Mouse (Mus musculus) heart, embryonic 11.5 days (tissue): ENCODE measurements at regions not wholly inside any gene's neighbourhood (a gene's known extent, or its start where the extent isn't known, plus 50 kb on each side); places are given as distances from the start of the nearest gene placed in this dataset.
"Not testable (repeated sequence)": the region's sequence is repeated elsewhere in the genome, so short reads cannot be mapped to it uniquely, and the experiment has no call there.

Source experiments
- ATAC-seq: fragments of 200-750 bp; cut with Nextera tagmentation; replicated peaks from 2 replicates; pipeline ENCODE4 v1.8.0; 2017; ENCODE audit warnings: moderate library complexity; ENCODE audit not compliant: insufficient number of reproducible peaks, low FRiP score, low TSS enrichment
- H3K27ac ChIP-seq: fragments of 300-500 bp; sonication (generic); 2 replicates; pipeline ENCODE4 v1.5.1; 2014; ENCODE audit warnings: mild to moderate bottlenecking, low read depth, low read length
- H3K27me3 ChIP-seq: fragments of 300-500 bp; sonication (generic); 2 replicates; pipeline ENCODE4 v1.6.1; 2014; ENCODE audit warnings: mild to moderate bottlenecking, low read length, mixed read lengths; ENCODE audit not compliant: control insufficient read depth, insufficient read depth
- H3K36me3 ChIP-seq: fragments of 300-500 bp; sonication (generic); 2 replicates; pipeline ENCODE4 v1.6.1; 2014; ENCODE audit warnings: mild to moderate bottlenecking, low read length, moderate library complexity, mixed read lengths; ENCODE audit not compliant: control insufficient read depth, insufficient read depth
- H3K4me1 ChIP-seq: fragments of 300-500 bp; sonication (generic); 2 replicates; pipeline ENCODE4 v1.6.1; 2014; ENCODE audit warnings: low read length; ENCODE audit not compliant: control insufficient read depth, insufficient read depth
- H3K4me2 ChIP-seq: fragments of 300-500 bp; sonication (generic); 2 replicates; pipeline ENCODE4 v1.6.1; 2014; ENCODE audit warnings: mild to moderate bottlenecking, moderate library complexity
- H3K4me3 ChIP-seq: fragments of 300-500 bp; sonication (generic); 2 replicates; pipeline ENCODE4 v1.5.1; 2014; ENCODE audit warnings: low read depth, low read length
- H3K9ac ChIP-seq: fragments of 300-500 bp; sonication (generic); 2 replicates; pipeline ENCODE4 v1.6.1; 2014; ENCODE audit warnings: mild to moderate bottlenecking, low read depth, low read length, moderate library complexity
- H3K9me3 ChIP-seq: fragments of 300-500 bp; sonication (generic); replicated peaks from 2 replicates; pipeline ENCODE4 v1.6.1; 2016; ENCODE audit warnings: low read length; ENCODE audit not compliant: control insufficient read depth
- WGBS: fragments of 180-500 bp; shearing (Covaris S2); extraction: QIAGEN DNeasy Blood & Tissue Kit; methylation state at CpG from one replicate; pipeline ENCODE4 v1.1.7; 2014; ENCODE audit not compliant: insufficient replicate concordance; 5-methylcytosine and 5-hydroxymethylcytosine counted together

DNA sequence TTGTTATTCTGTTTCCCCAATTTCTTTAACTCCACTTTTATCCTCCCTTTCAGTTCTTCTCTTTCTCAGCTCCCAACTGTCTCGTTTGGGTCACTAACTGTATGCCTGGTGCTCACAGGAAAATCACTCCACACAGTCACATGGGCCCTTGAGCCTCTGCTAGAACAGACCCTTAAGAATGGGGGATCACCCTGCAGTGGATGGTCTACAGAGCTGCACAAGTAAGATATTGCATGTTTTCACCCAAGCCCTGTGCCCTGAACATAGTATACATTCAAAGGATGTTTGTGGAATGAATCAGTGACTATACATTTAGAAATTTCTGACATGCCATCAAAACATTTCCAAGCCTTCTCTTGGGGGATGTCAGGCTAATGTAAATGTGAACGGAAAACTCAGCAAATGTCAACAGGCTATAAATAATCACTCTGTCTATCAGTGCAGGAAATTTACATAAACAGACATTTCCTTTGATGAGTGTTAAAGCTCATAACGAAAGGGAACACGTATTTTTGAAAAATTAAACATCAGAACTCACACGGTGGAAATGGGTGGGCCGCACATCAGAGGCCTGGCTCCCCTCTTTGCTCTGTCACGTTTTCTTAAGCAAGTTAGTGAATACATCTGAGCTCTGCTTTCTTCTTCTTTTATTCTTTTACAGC is 297.4 kb downstream of the Samd5 start:
- Histone ChIP-seq H3K9ac (no peak overlapping the region), H3K4me2 (no peak overlapping the region), H3K4me3 (no peak overlapping the region), H3K4me1 (no peaks in the 10 kb centered on the region), H3K36me3 (no peaks in the 10 kb centered on the region), H3K27ac (no peak overlapping the region), H3K9me3 (no peaks in the 10 kb centered on the region), H3K27me3 (no peaks in the 10 kb centered on the region)
- ATAC-seq, result no peak
- WGBS, result 52% methylated on average over 7 of the region's 7 CpGs

DNA sequence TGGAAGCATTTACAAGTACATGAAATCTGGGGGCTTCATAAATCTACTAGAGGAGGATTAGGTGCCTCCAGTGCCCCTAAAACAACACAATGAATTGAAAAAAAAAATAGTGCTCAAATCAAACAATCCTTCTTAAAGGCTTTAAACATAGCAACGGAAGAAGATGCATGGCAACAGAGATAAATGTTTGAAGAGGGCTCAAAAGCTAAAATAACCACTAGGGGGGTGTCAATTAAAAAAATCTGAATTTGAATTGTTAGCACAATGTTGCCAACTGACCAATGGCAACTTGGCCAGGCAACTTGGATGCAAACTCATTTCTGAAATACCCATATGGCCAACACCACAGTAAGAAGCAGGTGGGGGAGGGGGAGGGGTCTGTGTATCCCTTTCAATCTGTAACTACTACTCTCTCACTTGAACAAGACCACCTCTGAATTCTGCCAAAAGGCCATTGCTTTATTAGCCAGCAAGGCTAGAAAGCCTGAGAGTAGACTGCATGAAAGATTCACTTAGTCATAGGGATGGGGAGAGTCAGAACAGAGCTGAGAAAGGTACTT is 312.6 kb downstream of the Samd5 start:
- no peak for ATAC-seq
- H3K4me3 ChIP-seq, result no peak overlapping the region
- H3K27ac ChIP-seq, result no peak overlapping the region
- no peak overlapping the region for H3K9ac ChIP-seq
- WGBS, result 61% methylated on average over 1 of the region's 1 CpGs
- no peaks in the 10 kb centered on the region for H3K27me3 ChIP-seq
- H3K4me2 ChIP-seq, result no peak overlapping the region
- no peaks in the 10 kb centered on the region for H3K36me3 ChIP-seq
- no peaks in the 10 kb centered on the region for H3K4me1 ChIP-seq
- no peaks in the 10 kb centered on the region for H3K9me3 ChIP-seq

DNA sequence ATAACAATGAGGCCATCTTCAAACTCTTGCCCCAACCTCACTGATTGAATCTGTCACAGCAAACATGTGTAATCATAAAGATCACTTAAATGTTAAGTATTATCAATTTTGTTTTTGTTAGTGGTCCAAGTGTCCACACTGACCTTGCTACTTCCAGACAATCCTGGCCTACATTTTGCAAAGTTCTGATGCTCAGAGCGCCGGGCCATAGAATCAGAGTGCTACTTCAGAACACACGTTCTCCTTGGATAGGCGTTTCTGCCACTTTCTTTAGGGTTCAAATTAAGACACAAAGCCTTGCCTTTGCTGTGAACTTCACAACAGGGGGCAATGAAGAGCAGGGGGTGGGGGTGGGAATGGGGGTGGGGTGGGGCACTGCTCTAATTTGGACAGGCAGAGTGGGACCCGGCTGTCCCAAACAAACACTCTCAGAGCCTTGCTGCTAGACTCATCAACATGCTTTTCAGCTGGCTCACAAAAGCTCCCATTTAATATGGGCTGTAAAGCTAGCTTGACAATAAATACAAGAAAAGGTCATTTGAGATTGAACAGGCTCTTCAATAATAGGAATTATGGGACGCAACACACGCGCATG is 336.7 kb downstream of the Samd5 start:
- no peak overlapping the region for H3K4me2 ChIP-seq
- 82% methylated on average over 8 of the region's 8 CpGs for WGBS

DNA sequence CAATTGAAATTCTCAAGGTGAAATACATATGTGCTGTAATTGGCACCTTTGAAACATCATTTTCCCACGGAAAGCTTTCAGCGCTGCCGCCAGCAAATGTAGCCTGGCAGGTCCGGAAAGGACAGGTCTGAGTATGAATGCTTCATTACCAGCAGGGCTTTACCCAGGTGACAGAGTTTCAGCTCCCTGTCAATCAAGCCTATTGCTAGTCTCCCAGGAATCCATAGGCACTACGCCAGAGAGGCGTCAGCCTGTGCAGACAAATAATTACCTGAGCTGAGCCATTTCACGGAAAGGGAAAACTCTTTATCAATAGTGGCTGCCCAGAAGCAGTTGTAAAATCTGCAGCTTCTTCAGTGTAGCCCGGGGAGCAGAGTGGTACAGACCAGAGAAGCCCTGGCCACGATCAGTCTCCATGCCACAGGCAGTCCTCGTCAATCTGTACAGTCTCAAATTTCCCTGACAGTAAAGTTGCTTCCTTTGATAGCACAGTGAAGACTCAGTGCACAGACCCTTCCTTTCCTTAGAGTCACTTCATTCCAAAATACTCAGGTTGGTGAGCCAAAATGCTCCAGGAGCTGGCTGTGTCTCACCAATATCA is 340.7 kb downstream of the Samd5 start:
- H3K4me1 ChIP-seq, result no peaks in the 10 kb centered on the region
- no peak overlapping the region for H3K9ac ChIP-seq
- H3K36me3 ChIP-seq, result no peaks in the 10 kb centered on the region
- H3K9me3 ChIP-seq, result no peaks in the 10 kb centered on the region
- no peak overlapping the region for H3K4me2 ChIP-seq
- ATAC-seq, result no peak
- H3K27me3 ChIP-seq, result no peaks in the 10 kb centered on the region
- no peak overlapping the region for H3K27ac ChIP-seq
- WGBS, result 67% methylated on average over 10 of the region's 10 CpGs
- H3K4me3 ChIP-seq, result no peak overlapping the region

More for the DNA sequence above, 336.7 kb downstream of the Samd5 start:
- ATAC-seq, result no peak
- no peak overlapping the region for H3K9ac ChIP-seq
- H3K4me1 ChIP-seq, result no peaks in the 10 kb centered on the region
- no peaks in the 10 kb centered on the region for H3K27me3 ChIP-seq
- H3K4me3 ChIP-seq, result no peak overlapping the region
- no peak overlapping the region for H3K27ac ChIP-seq
- no peaks in the 10 kb centered on the region for H3K9me3 ChIP-seq
- no peaks in the 10 kb centered on the region for H3K36me3 ChIP-seq

DNA sequence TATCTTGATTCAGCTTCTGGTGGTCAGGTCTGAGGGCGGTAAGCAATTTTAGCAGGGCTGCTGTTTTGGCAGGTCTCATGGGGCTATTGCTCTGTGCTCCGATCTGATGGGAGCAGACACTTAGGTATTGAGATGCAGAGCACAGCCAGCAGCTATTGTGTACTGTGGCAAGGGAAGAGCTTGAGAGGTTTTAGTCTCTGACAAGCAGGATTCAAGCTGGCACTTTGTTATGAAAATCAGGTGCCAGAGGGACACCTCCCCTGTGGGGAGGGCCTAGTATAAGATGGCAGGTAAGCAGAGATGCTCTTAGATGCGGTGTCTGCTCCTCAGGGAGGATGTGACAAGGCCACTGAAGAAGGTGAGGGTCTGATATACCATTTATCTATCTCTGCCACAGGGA is 343.3 kb downstream of the Samd5 start:
- no peaks in the 10 kb centered on the region for H3K36me3 ChIP-seq
- H3K4me1 ChIP-seq, result no peaks in the 10 kb centered on the region
- H3K9ac ChIP-seq, result no peak overlapping the region
- ATAC-seq, result no peak
- H3K4me3 ChIP-seq, result no peak overlapping the region
- H3K9me3 ChIP-seq, result no peaks in the 10 kb centered on the region
- 56% methylated on average over 3 of the region's 3 CpGs for WGBS
- H3K4me2 ChIP-seq, result no peak overlapping the region
- no peaks in the 10 kb centered on the region for H3K27me3 ChIP-seq
- H3K27ac ChIP-seq, result no peak overlapping the region

DNA sequence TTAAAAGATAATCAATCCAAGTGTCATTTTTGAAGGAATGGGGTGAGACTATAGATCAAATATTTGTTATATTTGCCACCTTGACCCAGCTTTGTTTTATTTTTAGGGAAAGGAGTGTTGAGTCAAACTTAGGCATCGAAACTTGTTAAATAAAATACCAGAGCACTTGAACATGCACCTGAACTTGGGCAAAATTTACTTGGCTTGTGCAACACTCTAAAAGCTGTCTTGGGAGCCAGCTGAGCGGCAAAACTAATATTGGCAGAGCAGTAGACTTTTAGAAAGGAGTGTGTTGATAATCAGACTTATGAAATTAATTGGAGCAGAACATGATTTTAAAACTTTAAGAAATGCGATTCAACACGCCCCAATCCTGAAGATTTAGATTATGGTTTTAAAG is 346.7 kb downstream of the Samd5 start:
- ATAC-seq, result no peak
- whole genome bisulfite sequencing, result 91% methylated on average over 4 of the region's 4 CpGs
- Histone ChIP-seq H3K4me1 (no peaks in the 10 kb centered on the region), H3K9me3 (no peaks in the 10 kb centered on the region), H3K4me2 (no peak overlapping the region), H3K27me3 (no peaks in the 10 kb centered on the region), H3K27ac (no peak overlapping the region), H3K4me3 (no peak overlapping the region), H3K36me3 (no peaks in the 10 kb centered on the region), H3K9ac (no peak overlapping the region)

DNA sequence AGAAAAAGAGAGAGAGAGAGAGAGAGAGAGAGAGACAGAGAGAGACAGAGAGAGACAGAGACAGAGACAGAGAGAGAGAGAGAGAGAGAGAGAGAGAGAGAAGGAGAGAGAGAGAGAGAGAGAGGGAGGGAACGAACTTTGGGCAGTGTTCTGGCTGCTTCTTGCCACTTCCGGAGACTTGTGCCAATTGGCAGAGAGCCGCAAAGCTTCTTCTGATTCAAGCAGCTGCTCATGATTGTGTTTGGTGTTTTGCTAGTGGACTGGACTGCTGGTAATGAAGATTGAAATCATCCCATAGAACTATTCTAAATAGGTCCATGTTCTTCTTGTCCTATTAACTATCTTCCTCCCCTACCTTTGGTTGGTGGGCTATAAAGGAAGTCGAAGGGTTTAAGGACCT is 347.1 kb downstream of the Samd5 start:
- H3K4me3 ChIP-seq, H3K27ac ChIP-seq, H3K4me2 ChIP-seq, H3K9ac ChIP-seq, H3K4me1 ChIP-seq, H3K27me3 ChIP-seq, ATAC-seq, H3K9me3 ChIP-seq, H3K36me3 ChIP-seq: not testable (repeated sequence)
- WGBS, result 86% methylated on average over 4 of the region's 4 CpGs

DNA sequence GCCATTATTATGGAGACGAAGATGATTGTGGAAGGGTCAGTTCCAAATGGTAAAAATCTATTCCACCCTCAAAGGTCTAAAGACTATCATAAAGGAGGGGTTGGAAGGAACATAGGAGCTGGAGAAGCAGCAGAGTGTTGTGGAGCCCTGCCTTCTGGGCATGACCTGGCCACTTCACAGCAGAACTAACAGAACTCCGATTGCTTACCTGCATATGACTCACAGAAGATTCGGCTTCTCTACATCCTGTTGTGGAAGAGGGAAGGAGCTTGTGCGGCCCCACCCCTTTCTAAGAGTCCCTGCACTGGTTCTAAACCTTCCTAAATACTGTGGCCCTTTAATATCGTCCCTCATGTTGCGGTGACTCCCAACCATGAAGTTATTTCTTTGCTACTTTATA is 362.7 kb downstream of the Samd5 start:
- no peak overlapping the region for H3K4me3 ChIP-seq
- H3K36me3 ChIP-seq, result no peaks in the 10 kb centered on the region

More for the DNA sequence above, 362.7 kb downstream of the Samd5 start:
- H3K9ac ChIP-seq, result no peak overlapping the region
- H3K27ac ChIP-seq, result no peak overlapping the region
- no peaks in the 10 kb centered on the region for H3K27me3 ChIP-seq
- no peaks in the 10 kb centered on the region for H3K4me1 ChIP-seq
- H3K9me3 ChIP-seq, result no peaks in the 10 kb centered on the region
- 77% methylated on average over 6 of the region's 6 CpGs for WGBS
- ATAC-seq, result no peak
- H3K4me2 ChIP-seq, result no peak overlapping the region
